Mouse (Mus musculus) c-Kit-negative CD71-positive TER-119-positive erythroid progenitor cells, embryonic 14.5 days (primary cell): ENCODE data around the gene Atp1a4.
A peak's percentile ranks its signal among the peaks of the same experiment; 100 is the strongest.

Experiments
- DNase-seq: peaks from one replicate; pipeline ENCODE4 v3.0.0-alpha.2; 2013; ENCODE audit warnings: low read depth, low spot score

Atp1a4 gene

GRCm38 (mm10) chr1:172197851-172198250, 60.4 kb downstream of the Atp1a4 start:
- DNase-seq = no peak

GRCm38 (mm10) chr1:172197146-172197545, 61.1 kb downstream of the Atp1a4 start:
- no peak for DNase-seq

GRCm38 (mm10) chr1:172194435-172194834, 63.8 kb downstream of the Atp1a4 start:
- no peak for DNase-seq

- no peak for DNase-seq
Observed at GRCm38 (mm10) chr1:172192217-172192616, 66.0 kb downstream of the Atp1a4 start.

GRCm38 (mm10) chr1:172191578-172191977, 66.6 kb downstream of the Atp1a4 start:
- DNase-seq = no peak

GRCm38 (mm10) chr1:172188891-172189290, 69.3 kb downstream of the Atp1a4 start:
- DNase-seq = no peak

- DNase-seq = no peak
Observed at GRCm38 (mm10) chr1:172186401-172187289, 71.6 kb downstream of the Atp1a4 start.

GRCm38 (mm10) chr1:172183915-172184314, 74.3 kb downstream of the Atp1a4 start:
- DNase-seq = no peak

GRCm38 (mm10) chr1:172183056-172183455, 75.2 kb downstream of the Atp1a4 start:
- peak; percentile 29 for DNase-seq

- no peak for DNase-seq
Observed at GRCm38 (mm10) chr1:172181777-172182176, 76.4 kb downstream of the Atp1a4 start.

- no peak for DNase-seq
Observed at GRCm38 (mm10) chr1:172180881-172181280, 77.3 kb downstream of the Atp1a4 start.

- no peak for DNase-seq
Observed at GRCm38 (mm10) chr1:172179102-172179501, 79.1 kb downstream of the Atp1a4 start.

GRCm38 (mm10) chr1:172177791-172178190, 80.4 kb downstream of the Atp1a4 start:
- no peak for DNase-seq
